Mouse (Mus musculus) brain, adult 2 months (tissue): ENCODE measurements around the gene Pxylp1.
A peak's percentile ranks its signal among the peaks of the same experiment; 100 is the strongest.

Experiments used
- DNase-seq: peaks from one replicate; pipeline ENCODE4 v3.0.0; 2011; ENCODE audit warnings: low read depth, low spot score

Pxylp1 gene

DNA sequence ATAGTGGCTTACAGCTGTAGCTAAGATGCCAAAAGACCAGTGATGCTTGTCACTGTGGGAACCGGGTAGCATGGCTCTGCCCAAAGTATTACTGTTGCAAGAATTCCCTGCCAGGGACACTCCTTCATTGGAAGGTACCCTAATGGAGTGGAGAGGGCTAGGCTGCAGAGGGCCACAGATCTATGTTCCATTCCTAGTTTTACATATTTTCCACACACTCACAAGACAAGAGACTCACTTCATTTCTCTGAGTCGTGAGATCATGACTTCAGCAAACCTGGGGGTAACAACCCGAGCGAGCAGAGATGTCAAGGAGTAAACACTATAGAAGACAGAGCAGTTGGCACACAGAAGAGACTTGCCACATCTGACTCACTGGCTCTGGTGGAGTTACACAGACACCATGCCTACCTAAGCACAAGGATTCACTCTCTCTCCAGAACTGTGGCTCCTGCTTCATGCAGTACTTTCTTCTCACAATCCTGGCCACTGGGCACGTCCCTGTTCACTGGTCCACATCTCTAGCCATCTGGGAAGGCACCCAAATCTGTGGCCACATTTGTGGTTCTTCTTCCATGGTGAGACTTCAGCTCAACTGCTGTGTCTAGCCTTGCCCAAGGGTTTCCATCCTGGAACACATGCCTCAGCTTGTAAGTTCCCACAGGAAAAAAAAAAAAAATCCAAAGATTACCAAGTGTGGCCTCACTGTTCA lies 31.9 kb downstream of the Pxylp1 start:
- DNase-seq = no peak

DNA sequence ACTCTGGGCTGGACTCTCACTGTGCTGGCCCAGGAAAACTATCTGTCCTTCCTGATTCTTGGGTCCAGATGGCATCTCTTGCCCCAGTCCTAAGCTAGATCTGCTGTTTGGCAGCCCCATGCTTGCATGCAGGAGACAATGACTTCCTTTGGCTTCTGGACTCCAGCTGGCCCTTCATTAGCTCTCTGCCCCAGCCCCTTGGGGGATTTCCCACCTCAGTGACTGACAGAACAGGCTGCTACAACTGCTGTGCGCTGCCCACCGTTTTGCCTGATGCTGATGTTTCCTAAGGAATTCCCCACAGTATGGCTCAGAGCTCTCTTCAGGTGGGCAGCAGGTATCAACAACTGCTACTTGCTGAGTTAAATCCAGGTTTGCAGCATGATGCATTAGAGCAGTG lies 33.4 kb downstream of the Pxylp1 start:
- no peak for DNase-seq

DNA sequence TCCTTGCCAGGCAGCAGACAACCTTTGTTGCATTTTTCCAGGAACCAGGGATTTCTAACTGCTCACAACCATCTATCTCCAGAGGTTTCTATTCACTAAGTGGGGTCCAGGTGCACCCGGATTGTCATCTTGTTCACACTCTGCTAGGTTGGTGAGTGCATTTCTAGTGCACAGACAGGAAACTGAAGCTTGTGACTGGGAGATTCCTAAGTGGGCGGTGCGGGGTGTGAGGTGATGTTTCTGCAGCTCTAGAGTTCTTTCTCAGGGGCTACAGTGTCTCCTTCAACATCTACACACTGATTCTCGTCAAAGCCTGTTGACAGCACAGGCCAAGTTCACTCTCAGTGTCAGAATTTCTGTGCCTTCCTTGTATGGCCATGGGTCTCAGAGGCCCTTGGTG lies 34.6 kb downstream of the Pxylp1 start:
- DNase-seq = no peak

DNA sequence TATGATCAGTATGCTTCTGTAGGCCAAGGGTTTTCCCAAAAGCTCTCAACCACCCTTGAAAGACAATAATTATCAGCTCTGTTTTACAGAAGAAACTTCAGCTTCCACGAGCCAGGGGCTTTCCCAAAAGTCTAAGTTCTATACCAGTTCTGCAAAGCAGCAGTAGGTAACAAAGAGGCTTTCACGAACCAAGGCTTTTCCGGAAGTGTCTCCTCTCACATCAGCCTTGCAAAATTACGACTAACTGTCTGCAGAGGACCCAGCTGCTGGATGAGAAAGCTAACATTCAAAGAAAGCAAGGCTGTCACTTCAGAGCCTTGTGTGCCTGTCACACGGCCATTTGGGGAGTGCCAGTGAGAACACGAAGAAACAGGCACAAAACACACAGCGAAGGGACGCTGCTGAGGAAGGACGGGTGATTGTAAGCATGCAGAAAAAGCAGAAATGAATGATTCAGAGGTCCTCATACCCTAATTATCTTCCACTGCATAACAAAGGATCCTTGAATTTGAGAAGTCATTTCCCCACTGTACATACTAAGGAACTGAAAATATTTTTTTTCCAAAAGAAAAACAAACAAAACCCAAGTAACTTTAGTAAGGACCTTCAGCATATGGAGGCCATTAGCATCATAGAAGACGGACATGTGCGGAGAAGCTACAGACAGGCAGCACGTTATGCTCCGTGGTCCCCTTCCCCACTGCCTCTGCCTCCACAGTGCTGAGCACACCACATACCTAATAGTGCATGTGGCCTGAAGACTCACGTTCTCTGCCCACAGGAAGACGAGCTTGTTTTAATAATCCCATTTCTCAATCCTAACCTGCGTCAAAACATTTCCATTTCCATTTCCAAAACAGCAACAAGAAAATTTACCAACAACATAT lies 38.9 kb downstream of the Pxylp1 start:
- DNase-seq = no peak

DNA sequence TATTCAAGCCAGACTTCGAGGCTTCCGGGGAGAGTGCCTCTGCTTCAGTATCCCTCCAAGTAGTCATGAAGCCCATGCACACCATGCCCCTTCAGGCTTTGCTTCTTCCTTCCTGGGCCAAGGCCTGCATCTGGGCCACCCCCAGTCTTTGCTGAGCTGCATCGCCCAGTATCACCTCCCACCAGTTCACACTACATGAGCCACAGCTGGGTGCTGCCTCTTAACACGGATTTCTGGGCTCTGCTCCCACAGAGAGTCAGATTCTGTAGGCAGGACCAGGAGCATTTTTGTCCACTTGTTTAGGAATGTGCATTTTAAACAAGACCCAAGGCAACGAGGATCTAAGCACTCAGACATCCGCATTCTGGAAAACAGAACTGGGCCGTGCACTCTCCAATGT lies 40.8 kb downstream of the Pxylp1 start:
- peak; percentile 87 for DNase-seq

DNA sequence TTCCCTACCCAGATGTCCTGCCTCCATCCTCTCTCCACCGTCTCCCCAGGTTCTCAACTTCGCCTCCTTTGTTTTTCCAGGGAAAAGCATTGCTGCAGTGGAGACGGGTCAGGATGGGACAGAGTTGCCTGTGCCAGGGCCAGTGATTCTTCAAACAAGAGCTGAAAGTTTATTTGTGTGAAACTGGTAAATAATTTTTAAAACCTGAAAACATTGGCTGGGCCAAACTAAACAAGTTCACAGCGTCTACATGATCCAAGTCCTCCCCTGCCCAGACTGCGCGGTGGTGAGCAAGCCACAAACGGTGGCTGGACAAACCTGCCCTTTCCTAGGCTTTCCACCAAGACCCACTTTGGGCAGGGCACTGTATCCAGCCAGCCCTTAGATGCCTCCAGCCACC lies 41.4 kb downstream of the Pxylp1 start:
- DNase-seq = no peak

DNA sequence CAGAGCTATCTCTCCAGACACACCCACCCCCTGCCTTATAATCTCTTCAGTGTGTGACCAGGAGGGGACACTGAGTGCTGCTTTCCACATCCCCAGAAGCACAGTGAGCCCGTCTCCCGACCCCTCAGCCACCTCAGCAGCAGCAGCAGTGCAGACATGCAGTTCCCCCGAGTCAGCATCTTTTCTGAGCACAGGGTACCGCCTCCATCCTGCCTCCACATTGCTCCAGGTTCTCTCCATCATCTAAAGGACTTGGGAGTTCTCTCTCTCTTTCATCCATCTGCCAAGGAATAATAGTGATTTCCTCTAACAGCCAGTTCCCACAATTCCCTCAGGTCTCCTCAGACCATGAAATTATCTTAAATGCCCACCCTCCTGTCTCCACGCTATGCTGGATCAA lies 43.5 kb downstream of the Pxylp1 start:
- peak; percentile 58 for DNase-seq

DNA sequence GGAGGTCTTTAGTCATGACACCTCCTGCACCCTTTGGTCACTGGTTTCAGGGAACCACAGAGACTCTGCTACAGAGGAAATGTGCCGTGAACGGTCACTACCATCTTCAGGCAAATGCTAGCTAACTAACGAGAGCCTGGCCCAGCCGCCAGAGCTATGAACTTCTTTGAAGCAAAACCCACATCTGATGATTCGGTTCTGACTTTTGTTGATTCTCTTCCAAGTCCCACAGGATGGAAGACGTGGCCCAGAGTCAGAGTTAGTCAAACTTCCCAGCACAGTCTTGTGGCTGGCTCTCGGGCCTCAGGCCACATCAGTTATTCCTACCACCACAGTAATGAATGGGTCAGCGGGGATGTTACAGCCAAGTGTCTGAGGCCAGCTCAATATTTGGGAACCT lies 46.1 kb downstream of the Pxylp1 start:
- DNase-seq = no peak

DNA sequence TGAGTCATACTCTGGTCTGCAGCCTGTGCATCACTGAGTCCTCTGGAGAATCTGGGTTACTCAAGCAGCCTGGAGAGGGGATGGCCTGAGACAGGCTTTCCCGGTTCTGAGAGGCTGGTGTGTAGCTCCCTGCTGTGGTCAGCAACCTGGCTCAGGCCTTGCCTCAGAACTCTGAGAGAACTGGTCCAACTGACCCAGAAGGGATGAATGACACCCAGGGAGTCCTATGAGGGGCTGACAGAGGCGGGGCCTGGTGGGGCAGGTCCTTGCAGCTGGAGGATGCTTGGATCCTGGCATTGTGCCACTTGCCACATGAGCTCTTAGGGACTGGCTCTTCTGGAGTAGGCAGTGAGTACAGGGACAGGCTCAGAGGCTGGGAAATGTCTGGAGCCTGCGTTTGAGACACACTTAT lies 47.7 kb downstream of the Pxylp1 start:
- DNase-seq = peak; percentile 94

DNA sequence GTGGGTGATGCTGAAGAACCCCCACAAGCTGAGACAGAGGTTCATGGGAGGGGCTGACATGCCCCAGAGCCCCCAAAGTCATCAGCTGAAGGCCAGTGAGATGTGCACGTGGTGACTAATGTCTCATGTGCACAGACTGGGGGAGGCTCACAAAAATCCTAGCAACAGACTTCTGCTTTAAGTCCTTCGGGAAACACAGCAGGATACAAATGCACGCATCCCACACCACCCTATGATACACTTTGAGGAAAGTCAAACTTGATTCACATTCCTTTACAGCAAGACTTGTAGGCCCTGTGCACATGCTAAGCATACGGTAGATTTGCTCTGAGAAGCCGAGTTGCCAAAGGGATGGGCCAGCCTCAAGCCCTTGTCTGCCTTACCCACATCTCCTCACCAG lies 53.1 kb downstream of the Pxylp1 start:
- DNase-seq = peak; percentile 72

DNA sequence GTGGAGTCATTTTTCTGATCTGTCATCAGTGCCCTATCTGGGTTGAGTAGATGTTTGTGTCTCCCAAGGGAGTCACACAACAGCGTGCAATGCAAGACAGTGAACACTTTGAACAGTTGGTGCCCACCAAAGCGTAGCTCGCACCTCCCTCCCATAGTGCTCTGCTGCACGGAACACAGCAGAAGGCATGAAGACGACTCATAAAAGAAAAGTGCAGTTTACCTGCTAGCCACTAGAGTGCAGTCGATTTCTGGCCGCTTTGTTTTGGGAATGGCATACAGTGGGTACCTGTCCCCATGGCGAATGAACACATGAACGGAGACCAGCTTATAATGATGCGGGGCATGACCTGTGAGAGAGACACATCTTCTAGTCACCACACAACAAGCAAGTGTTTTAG lies 53.6 kb downstream of the Pxylp1 start:
- peak; percentile 85 for DNase-seq

DNA sequence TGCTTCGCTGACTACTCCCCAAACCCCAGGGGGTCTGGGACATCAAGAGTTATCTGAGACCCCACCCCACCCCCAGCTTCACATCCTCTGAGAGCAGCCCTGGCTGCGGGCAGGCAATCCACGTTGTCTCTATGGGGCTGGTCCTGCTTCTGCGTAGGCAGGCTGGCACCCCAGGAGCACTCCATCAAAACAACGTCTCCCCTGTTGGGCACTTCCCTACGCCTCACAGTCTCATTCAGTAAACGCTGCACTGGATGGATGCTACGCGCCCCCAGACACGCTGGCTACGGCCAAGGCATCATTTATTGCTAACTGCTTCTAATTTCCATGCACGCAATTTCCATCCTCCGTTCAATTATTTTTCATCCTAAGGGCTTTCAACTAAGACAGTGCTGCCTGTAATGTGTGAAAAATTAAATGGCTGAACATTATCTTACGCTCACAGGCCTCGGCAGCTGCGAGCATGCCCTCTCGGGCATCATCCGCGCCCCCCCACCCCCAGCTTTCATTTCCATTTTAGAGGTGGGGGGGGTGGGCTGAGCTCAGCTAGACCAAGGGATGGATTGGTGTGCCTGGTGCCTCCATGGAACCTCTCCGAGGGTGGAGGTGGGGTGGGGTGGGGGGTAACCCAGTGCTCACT lies 54.6 kb downstream of the Pxylp1 start:
- no peak for DNase-seq

DNA sequence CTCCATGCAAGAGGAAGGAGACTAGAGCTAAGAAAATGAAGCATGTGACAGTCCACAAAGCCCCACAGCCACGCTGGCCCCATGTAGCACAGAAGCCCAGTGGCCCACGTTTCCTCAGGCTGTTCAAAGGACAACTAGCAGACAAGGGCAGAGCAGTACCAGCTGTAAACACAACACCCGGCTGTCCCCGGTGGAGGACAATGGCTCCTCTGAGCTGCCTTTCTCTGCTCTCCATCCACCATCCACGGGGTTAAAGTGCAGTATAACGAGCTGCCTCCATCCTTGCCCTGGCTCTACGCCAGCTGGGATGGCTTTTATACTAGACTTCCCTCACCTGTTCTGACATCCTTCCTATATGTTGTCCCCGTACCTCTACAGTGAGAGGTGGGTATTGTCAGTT lies 55.5 kb downstream of the Pxylp1 start:
- peak; percentile 40 for DNase-seq

DNA sequence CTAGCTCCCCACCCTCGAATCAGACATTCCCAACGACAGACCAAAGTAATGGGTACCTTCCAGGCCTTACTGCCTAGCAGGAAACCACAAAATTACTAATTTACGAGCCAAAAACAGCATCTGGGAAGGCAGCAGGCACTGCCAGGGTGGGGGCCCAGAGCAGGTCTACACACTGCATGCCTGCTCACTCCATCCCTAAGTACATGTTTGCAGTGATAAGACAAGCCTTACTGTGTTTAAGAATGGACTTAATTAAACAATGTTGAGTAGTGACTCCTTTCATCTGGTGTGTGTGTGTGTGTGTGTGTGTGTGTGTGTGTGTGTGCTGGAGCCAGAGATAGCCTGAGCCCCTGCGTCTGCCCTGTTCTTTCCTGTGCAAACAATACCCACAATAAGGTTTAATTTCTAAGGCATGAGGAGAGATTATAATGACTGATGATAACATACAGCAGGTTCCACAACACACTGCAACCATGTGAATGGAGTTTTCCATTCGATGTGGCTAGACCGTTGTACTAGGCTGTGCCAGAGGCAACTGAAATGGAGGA lies 57.0 kb downstream of the Pxylp1 start:
- no peak for DNase-seq

DNA sequence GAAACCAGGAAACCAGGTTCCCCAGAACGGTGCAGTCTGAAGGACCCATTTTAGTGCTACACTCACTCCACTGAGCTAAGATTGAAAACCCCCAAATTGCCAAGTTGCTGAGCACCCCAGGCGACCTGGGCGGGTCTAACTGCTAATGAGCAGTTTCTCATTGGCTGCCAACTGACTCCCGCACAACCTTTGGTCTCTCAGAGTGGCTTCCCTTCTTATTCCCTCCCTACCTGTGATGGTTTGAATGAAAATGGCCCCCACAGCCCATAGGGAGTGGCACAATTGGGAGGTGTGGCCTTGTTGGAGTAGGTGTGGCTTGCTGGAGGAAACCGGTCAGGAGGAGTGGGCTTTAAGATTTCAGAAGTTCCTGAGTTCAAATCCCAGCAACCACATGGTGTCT lies 58.9 kb downstream of the Pxylp1 start:
- DNase-seq = no peak

DNA sequence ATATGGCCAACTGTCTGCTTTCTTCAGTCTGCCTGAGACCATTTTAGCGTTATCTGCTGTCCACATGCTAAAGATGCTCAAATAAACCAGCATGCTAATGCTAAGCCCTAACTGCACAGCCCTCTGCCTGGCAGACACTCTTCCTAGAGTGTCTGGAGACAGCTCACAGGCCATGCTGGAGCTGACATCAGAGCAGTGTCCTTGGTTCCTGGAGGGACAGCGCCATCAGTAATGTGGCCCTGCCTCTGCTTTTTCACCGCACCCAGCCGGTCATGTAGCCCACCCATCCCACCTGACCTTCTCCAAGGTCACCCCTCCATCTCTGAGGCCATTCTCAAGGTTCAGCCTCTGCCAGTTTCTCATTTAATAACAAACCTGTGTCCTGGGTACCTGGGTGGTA lies 60.0 kb downstream of the Pxylp1 start:
- DNase-seq = no peak

DNA sequence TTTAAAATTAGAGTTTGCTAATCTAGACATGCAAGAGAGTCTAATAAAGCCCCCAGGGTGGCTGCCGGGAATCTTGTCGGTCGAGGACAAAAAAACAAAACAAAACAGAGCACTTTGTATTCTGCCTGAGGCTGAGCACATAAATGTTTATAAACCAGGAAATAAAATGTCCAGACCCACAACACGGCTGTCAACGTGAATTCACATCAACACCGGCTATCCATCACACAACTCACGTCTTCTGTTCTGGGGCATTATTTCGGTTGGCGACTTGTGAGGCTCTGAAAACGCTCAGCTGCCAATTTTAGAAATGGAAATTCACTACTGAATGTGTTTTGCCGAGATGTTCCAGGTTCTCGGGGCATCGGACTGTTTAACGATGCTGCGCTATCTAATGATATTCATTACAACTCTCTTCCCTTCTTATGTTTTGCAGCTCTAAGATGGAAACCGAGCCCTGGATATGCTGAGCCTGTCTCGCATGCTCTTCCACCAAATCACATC lies 61.6 kb downstream of the Pxylp1 start:
- DNase-seq = peak; percentile 52

DNA sequence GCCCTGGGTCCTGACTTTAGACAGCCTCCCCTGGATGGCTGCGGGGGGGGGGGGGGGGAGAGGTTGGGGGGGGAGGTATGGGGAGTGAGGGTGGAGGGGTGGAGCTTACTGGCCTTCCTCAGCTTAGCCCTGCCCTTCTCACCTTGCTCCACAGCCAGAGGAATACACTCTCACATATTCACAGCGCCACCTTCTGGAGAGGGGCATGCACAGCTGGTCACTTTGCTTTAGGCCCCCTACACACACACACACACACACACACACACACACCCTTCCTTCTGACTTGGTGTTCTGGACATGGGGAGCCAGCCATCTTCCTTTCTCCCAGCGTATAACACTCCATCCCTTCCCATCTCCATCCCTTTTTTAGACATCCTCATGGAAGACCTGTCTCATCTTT lies 62.8 kb downstream of the Pxylp1 start:
- DNase-seq = no peak

DNA sequence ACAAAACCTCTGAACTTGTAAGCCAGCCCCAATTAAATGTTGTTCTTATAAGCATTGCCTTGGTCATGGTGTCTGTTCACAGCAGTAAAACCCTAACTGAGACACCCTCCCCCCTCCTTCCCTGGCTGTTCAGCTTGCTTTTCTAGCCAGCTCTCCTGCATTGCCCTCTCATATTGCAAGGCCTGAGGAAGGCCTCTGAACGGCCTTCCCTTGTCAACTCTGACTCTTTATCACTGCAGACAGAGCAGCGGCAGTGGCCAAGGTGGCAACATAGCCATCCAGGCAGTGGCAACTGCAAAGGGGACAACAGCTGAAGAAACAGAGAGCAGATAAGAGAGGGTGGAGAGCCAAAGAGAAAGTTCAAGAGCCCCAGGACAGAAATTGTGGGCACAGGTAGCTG lies 64.4 kb downstream of the Pxylp1 start:
- no peak for DNase-seq

DNA sequence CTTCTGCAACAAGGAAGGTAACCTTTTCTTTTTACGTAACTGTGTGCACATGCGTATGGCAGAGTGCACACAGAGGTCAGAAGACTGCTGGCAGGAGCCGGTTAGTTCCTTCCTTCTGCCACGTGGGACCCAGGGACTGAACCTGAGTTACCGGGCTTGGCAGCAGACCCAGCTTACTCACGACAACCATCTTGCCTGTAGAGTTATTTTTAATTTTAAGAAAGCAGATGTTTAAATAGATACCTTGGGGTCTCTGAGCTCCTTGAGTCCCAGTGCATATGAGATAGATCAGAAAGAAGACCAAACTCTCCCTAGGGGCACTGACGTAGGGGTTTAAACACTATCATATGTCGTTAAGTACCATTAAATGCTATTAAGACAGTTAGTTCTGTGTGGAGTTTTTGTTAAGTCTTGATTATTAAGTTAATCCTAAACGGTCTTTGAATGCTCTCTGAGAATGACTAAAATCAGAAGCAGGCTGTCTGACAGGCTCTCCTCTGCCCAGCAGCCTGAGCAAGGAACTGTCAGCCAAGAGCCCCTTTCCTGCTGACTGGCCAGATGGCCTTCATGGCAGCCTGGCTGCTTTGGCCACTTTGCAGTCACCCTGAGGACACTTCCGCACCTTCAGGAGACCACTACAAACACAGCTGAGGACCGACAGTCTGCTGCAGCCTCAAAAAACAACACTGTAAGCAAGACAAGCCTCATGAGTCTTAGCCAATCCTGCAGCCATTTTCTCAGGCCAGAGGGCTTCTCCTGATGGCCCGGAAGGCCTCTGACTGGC lies 65.3 kb downstream of the Pxylp1 start:
- peak; percentile 98 for DNase-seq

DNA sequence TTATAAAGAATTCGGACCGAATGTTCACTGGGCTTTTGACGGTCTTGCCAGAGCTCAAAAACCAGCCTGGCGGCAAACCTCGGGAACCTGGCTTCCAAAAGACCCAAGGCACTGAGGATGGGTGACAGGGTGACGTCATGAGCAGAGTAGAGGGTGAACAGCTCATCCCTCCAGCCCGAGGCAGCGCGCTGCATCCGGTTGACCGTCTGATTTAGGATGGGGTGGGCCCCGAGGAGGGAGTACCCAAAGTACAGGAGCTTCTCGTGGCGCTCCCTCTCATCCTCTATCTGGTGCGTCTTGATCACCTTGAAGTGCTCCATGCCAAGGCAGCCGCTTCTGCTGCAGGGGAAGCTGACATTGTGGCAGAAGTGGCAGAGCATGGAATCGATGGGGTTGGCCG lies 67.6 kb downstream of the Pxylp1 start:
- no peak for DNase-seq
